Mouse (Mus musculus) hindbrain, embryonic 12.5 days (tissue): ENCODE results near the gene Lypd5. TPM values are rescaled to one million over a fixed set of nuclear protein-coding genes. Genes with fewer than 3 reads are reported as not detected.

Experiments
- ATAC-seq: fragments of 200-750 bp; cut with Nextera tagmentation; 2 replicates; pipeline ENCODE4 v1.8.0; 2017; ENCODE audit warnings: moderate TSS enrichment; ENCODE audit not compliant: low FRiP score
- H3K27ac ChIP-seq: fragments of 300-500 bp; sonication (generic); 2 replicates; pipeline ENCODE4 v1.5.1; 2016; ENCODE audit warnings: mild to moderate bottlenecking
- H3K27me3 ChIP-seq: fragments of 300-500 bp; sonication (generic); 2 replicates; pipeline ENCODE4 v1.6.1; 2016; ENCODE audit warnings: mild to moderate bottlenecking
- H3K36me3 ChIP-seq: fragments of 300-500 bp; sonication (generic); 2 replicates; pipeline ENCODE4 v1.6.1; 2016; ENCODE audit warnings: mild to moderate bottlenecking
- H3K4me1 ChIP-seq: fragments of 300-500 bp; sonication (generic); 2 replicates; pipeline ENCODE4 v1.6.1; 2016
- H3K4me2 ChIP-seq: fragments of 300-500 bp; sonication (generic); replicated peaks from 2 replicates; pipeline ENCODE4 v1.6.1; 2016; ENCODE audit warnings: mild to moderate bottlenecking
- H3K4me3 ChIP-seq: fragments of 300-500 bp; sonication (generic); 2 replicates; pipeline ENCODE4 v1.5.1; 2016; ENCODE audit warnings: mild to moderate bottlenecking
- H3K9ac ChIP-seq: fragments of 300-500 bp; sonication (generic); 2 replicates; pipeline ENCODE4 v1.6.1; 2016; ENCODE audit warnings: mild to moderate bottlenecking, moderate library complexity
- H3K9me3 ChIP-seq: fragments of 300-500 bp; sonication (generic); replicated peaks from 2 replicates; pipeline ENCODE4 v1.6.1; 2016; ENCODE audit warnings: mild to moderate bottlenecking
- WGBS: fragments of 180-500 bp; shearing (Covaris S2); methylation state at CpG from one replicate; pipeline ENCODE4 v1.1.7; 2016; 5-methylcytosine and 5-hydroxymethylcytosine counted together
- polyA plus RNA-seq: library from polyadenylated mRNA; unstranded; fragments of >200 nt; fragmentation: Nextera tagmentation; extraction: Ambion mirVana; gene quantifications from 2 replicates; pipeline ENCODE4 v1.2.1, GENCODE M21; 2016

Lypd5 gene
- polyA plus RNA-seq, 1 experiment from 2014 or later, result not detected

GRCm38 (mm10) chr7:24327281-24327975, 21.6 kb upstream of the Lypd5 start:
- Histone ChIP-seq H3K9ac (no peak overlapping the region), H3K4me3 (no peak overlapping the region), H3K9me3 (peaks cover 8% of the 10 kb centered on the region), H3K27ac (no peak overlapping the region), H3K27me3 (0 out of 2 replicates have a peak, but pooled peaks cover under 1% of the 10 kb centered on the region), H3K4me1 (0 out of 2 replicates have a peak, but pooled peaks cover 4% of the 10 kb centered on the region), H3K36me3 (no peaks in the 10 kb centered on the region), H3K4me2 (no peak overlapping the region)
- ATAC-seq, result no peak
- 89% methylated on average over 14 of the region's 14 CpGs for WGBS

GRCm38 (mm10) chr7:24333304-24333986, 15.6 kb upstream of the Lypd5 start, which contains the start of gene Tescl:
Tescl (minus strand) TSS chr7:24333936.
- Histone ChIP-seq H3K27me3 (peaks cover 28% of the 10 kb centered on the region), H3K4me1 (no peaks in the 10 kb centered on the region), H3K36me3 (no peaks in the 10 kb centered on the region), H3K9ac (no peak within 1 kb of the TSS), H3K9me3 (0 out of 2 replicates have a peak, but pooled peaks cover 2% of the 10 kb centered on the region), H3K4me2 (0 out of 2 replicates have a peak within 1 kb of the TSS, but pooled peaks have one; percentile 7), H3K27ac (no peak within 1 kb of the TSS), H3K4me3 (no peak within 1 kb of the TSS)
- WGBS, result 44% methylated on average over 49 of the region's 49 CpGs
- ATAC-seq, result no peak

- Histone ChIP-seq H3K4me1 (no peaks in the 10 kb centered on the region), H3K4me3 (no peak overlapping the region), H3K9ac (no peak overlapping the region), H3K9me3 (0 out of 2 replicates have a peak, but pooled peaks cover 2% of the 10 kb centered on the region), H3K27ac (no peak overlapping the region), H3K4me2 (no peak overlapping the region), H3K36me3 (no peaks in the 10 kb centered on the region), H3K27me3 (peaks cover 28% of the 10 kb centered on the region)
- ATAC-seq, result 0 out of 2 replicates have a peak, but pooled peaks have one; percentile 26
- WGBS, result 10% methylated on average over 5 of the region's 5 CpGs
These were observed 13.2 kb upstream of the Lypd5 start for GRCm38 (mm10) chr7:24335699-24336309.

- no peaks in the 10 kb centered on the region for H3K36me3 ChIP-seq
- no peaks in the 10 kb centered on the region for H3K4me1 ChIP-seq
- peaks cover 19% of the 10 kb centered on the region for H3K27me3 ChIP-seq
- no peak overlapping the region for H3K9ac ChIP-seq
- H3K4me2 ChIP-seq, result no peak overlapping the region
- 0 out of 2 replicates have a peak, but pooled peaks cover 2% of the 10 kb centered on the region for H3K9me3 ChIP-seq
- 45% methylated on average over 2 of the region's 2 CpGs for WGBS
- ATAC-seq, result no peak
- H3K27ac ChIP-seq, result no peak overlapping the region
- no peak overlapping the region for H3K4me3 ChIP-seq
These were observed 10.8 kb upstream of the Lypd5 start for GRCm38 (mm10) chr7:24338241-24338640.

GRCm38 (mm10) chr7:24343701-24344272, 5.2 kb upstream of the Lypd5 start:
- no peaks in the 10 kb centered on the region for H3K9me3 ChIP-seq
- no peaks in the 10 kb centered on the region for H3K36me3 ChIP-seq
- no peak overlapping the region for H3K4me3 ChIP-seq
- no peaks in the 10 kb centered on the region for H3K4me1 ChIP-seq
- WGBS, result 70% methylated on average over 7 of the region's 7 CpGs
- no peak overlapping the region for H3K4me2 ChIP-seq
- no peak for ATAC-seq
- no peak overlapping the region for H3K9ac ChIP-seq
- no peaks in the 10 kb centered on the region for H3K27me3 ChIP-seq
- no peak overlapping the region for H3K27ac ChIP-seq

- Histone ChIP-seq H3K36me3 (no peaks in the 10 kb centered on the region), H3K27ac (no peak overlapping the region), H3K27me3 (no peaks in the 10 kb centered on the region), H3K4me1 (no peaks in the 10 kb centered on the region), H3K9ac (no peak overlapping the region), H3K4me3 (no peak overlapping the region), H3K9me3 (no peaks in the 10 kb centered on the region), H3K4me2 (no peak overlapping the region)
- WGBS, result 66% methylated on average over 5 of the region's 5 CpGs
- ATAC-seq, result no peak
These were observed 2.6 kb upstream of the Lypd5 start for GRCm38 (mm10) chr7:24346444-24346843.

- Histone ChIP-seq H3K4me3 (no peak overlapping the region), H3K4me1 (no peaks in the 10 kb centered on the region), H3K9ac (no peak overlapping the region), H3K36me3 (no peaks in the 10 kb centered on the region), H3K4me2 (no peak overlapping the region), H3K27me3 (peaks cover 6% of the 10 kb centered on the region), H3K27ac (no peak overlapping the region), H3K9me3 (peaks cover 5% of the 10 kb centered on the region; the same call in 1 of the 2 replicates)
- 84% methylated on average over 6 of the region's 6 CpGs for WGBS
- ATAC-seq, result no peak
These were observed 6.7 kb downstream of the Lypd5 start for GRCm38 (mm10) chr7:24355646-24356045.

- no peak for ATAC-seq
- Histone ChIP-seq H3K4me2 (no peak overlapping the region), H3K4me1 (no peaks in the 10 kb centered on the region), H3K4me3 (no peak overlapping the region), H3K27me3 (peaks cover 6% of the 10 kb centered on the region), H3K27ac (no peak overlapping the region), H3K9ac (no peak overlapping the region), H3K9me3 (peaks cover 5% of the 10 kb centered on the region), H3K36me3 (no peaks in the 10 kb centered on the region)
- WGBS, result 85% methylated on average over 10 of the region's 10 CpGs
These were observed 7.1 kb downstream of the Lypd5 start for GRCm38 (mm10) chr7:24356081-24356480.

GRCm38 (mm10) chr7:24357899-24358298, 8.9 kb downstream of the Lypd5 start:
- WGBS, result 54% methylated on average over 4 of the region's 4 CpGs

GRCm38 (mm10) chr7:24359269-24359668, 10.3 kb downstream of the Lypd5 start:
- no peaks in the 10 kb centered on the region for H3K36me3 ChIP-seq
- no peak overlapping the region for H3K9ac ChIP-seq
- H3K4me1 ChIP-seq, result no peaks in the 10 kb centered on the region
- ATAC-seq, result no peak
- H3K27ac ChIP-seq, result no peak overlapping the region
- no peak overlapping the region for H3K4me2 ChIP-seq
- H3K9me3 ChIP-seq, result peaks cover 5% of the 10 kb centered on the region
- 28% methylated on average over 9 of the region's 9 CpGs for WGBS
- H3K4me3 ChIP-seq, result no peak overlapping the region
- H3K27me3 ChIP-seq, result peaks cover 4% of the 10 kb centered on the region; the same call in 1 of the 2 replicates

More at GRCm38 (mm10) chr7:24357899-24358298, 8.9 kb downstream of the Lypd5 start:
- H3K4me3 ChIP-seq, result no peak overlapping the region
- H3K27ac ChIP-seq, result no peak overlapping the region
- H3K9me3 ChIP-seq, result peaks cover 5% of the 10 kb centered on the region
- no peaks in the 10 kb centered on the region for H3K4me1 ChIP-seq
- H3K27me3 ChIP-seq, result peaks cover 4% of the 10 kb centered on the region; the same call in 1 of the 2 replicates
- H3K9ac ChIP-seq, result no peak overlapping the region
- no peak overlapping the region for H3K4me2 ChIP-seq
- ATAC-seq, result no peak
- no peaks in the 10 kb centered on the region for H3K36me3 ChIP-seq

- no peak for ATAC-seq
- Histone ChIP-seq H3K27me3 (peaks cover 4% of the 10 kb centered on the region; the same call in 1 of the 2 replicates), H3K9me3 (peaks cover 5% of the 10 kb centered on the region), H3K4me2 (no peak overlapping the region), H3K9ac (no peak overlapping the region), H3K27ac (no peak overlapping the region), H3K4me3 (no peak overlapping the region), H3K36me3 (no peaks in the 10 kb centered on the region), H3K4me1 (no peaks in the 10 kb centered on the region)
- WGBS, result 72% methylated on average over 4 of the region's 4 CpGs
These were observed 12.0 kb downstream of the Lypd5 start for GRCm38 (mm10) chr7:24361001-24361400.

GRCm38 (mm10) chr7:24363228-24363627, 14.2 kb downstream of the Lypd5 start:
- 28% methylated on average over 6 of the region's 7 CpGs for WGBS

More at GRCm38 (mm10) chr7:24363228-24363627, 14.2 kb downstream of the Lypd5 start:
- Histone ChIP-seq H3K4me1 (no peaks in the 10 kb centered on the region), H3K4me3 (no peak overlapping the region), H3K9ac (no peak overlapping the region), H3K4me2 (no peak overlapping the region), H3K27me3 (0 out of 2 replicates have a peak, but pooled peaks cover 4% of the 10 kb centered on the region), H3K9me3 (no peaks in the 10 kb centered on the region; the same call in none of the 2 replicates), H3K27ac (no peak overlapping the region), H3K36me3 (no peaks in the 10 kb centered on the region)
- no peak for ATAC-seq
